Mouse (Mus musculus) ES-Bruce4 (cell line): ENCODE results near the gene Sema3b. TPM values are rescaled to one million over a fixed set of nuclear protein-coding genes. Genes with fewer than 3 reads are reported as not detected.

Source experiments
- H3K27ac ChIP-seq: 2 replicates; pipeline ENCODE4 v1.5.1; 2012; ENCODE audit warnings: low read length, inconsistent platforms; ENCODE audit not compliant: insufficient read depth
- H3K27me3 ChIP-seq: 2 replicates; pipeline ENCODE4 v1.6.1; 2012; ENCODE audit warnings: mild to moderate bottlenecking, low read length, inconsistent platforms; ENCODE audit not compliant: control insufficient read depth, poor library complexity, insufficient read depth, severe bottlenecking
- H3K36me3 ChIP-seq: 2 replicates; pipeline ENCODE4 v1.6.1; 2012; ENCODE audit warnings: inconsistent platforms, mild to moderate bottlenecking, low read length, moderate library complexity; ENCODE audit not compliant: control insufficient read depth, poor library complexity, insufficient read depth, severe bottlenecking
- H3K4me1 ChIP-seq: one replicate; pipeline ENCODE4 v1.8.1; 2011; ENCODE audit warnings: low read length; ENCODE audit not compliant: control insufficient read depth, insufficient read depth
- H3K4me3 ChIP-seq: 2 replicates; pipeline ENCODE4 v1.5.1; 2011; ENCODE audit warnings: low read depth, mild to moderate bottlenecking, low read length
- H3K9ac ChIP-seq: 2 replicates; pipeline ENCODE4 v1.6.1; 2012; ENCODE audit warnings: low read depth, mild to moderate bottlenecking, inconsistent platforms; ENCODE audit not compliant: poor library complexity, severe bottlenecking
- H3K9me3 ChIP-seq: replicated peaks from 2 replicates; pipeline ENCODE4 v1.6.1; 2012; ENCODE audit warnings: mild to moderate bottlenecking, low read length, inconsistent platforms; ENCODE audit not compliant: control insufficient read depth, poor library complexity, insufficient read depth, severe bottlenecking
- CTCF ChIP-seq: IDR thresholded peaks from one replicate; pipeline ENCODE4 v1.8.1; 2011; ENCODE audit warnings: low read depth, low read length
- EP300 ChIP-seq: IDR thresholded peaks from 2 replicates; pipeline ENCODE4 v1.6.1; 2011; ENCODE audit warnings: low read depth, low read length; ENCODE audit not compliant: insufficient read depth
- POLR2A ChIP-seq: IDR thresholded peaks from one replicate; pipeline ENCODE4 v1.8.1; 2011; ENCODE audit warnings: low read length; ENCODE audit not compliant: insufficient read depth
- polyA plus RNA-seq: library from polyadenylated mRNA; stranded (reverse); fragments of >200 nt; gene quantifications from 2 replicates; pipeline ENCODE4 v1.2.4, GENCODE M21; 2011; ENCODE audit warnings: low read depth; ENCODE audit not compliant: missing spikeins, insufficient read depth, insufficient read length

The Sema3b gene
- polyA plus RNA-seq, 1 experiment: 16.5 TPM

- no peaks in the 10 kb centered on the region for H3K9me3 ChIP-seq
- H3K36me3 ChIP-seq: peaks cover 33% of the 10 kb centered on the region
- H3K4me3 ChIP-seq: peak within 1 kb of the TSS; percentile 70
- H3K4me1 ChIP-seq: peaks cover 2% of the 10 kb centered on the region
- H3K27ac ChIP-seq: no peak within 1 kb of the TSS
- no peaks in the 10 kb centered on the region for H3K27me3 ChIP-seq
- H3K9ac ChIP-seq: peak within 1 kb of the TSS; percentile 75
- no peak for TF ChIP-seq EP300
- TF ChIP-seq POLR2A: no peak
- no peak for TF ChIP-seq CTCF
Measured at GRCm38 (mm10) chr9:107563029-107563581, 45.9 kb downstream of the Sema3b start, which contains the start of gene Tusc2. Tusc2 (plus strand) TSS chr9:107563255.

GRCm38 (mm10) chr9:107556346-107556745, 52.7 kb downstream of the Sema3b start:
- Histone ChIP-seq H3K9me3 (no peaks in the 10 kb centered on the region), H3K4me3 (no peak overlapping the region), H3K9ac (peak overlapping the region; percentile 46; the same call in 1 of the 2 replicates), H3K36me3 (peaks cover 34% of the 10 kb centered on the region), H3K27me3 (no peaks in the 10 kb centered on the region), H3K27ac (no peak overlapping the region), H3K4me1 (no peaks in the 10 kb centered on the region)
- TF ChIP-seq POLR2A: no peak
- no peak for TF ChIP-seq CTCF
- TF ChIP-seq EP300: no peak

DNA sequence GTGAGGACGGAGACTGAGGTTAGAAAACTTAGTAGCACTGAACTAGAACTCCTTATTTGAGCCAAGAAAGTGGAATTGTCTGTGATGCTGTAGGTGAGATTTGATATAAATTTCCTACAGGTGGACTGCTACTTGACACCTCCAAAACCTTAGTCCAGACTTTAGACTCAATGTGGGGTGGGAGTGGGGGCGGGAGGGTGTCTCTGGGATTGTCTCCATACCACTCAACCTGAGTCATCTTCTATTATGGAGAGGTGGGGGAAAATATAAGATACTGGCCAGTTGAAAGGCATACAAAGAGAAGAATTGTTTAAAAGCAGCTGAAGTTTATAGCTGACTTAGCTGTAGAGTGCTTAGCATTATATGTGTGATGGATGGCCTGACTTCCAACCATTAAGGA, 53.3 kb downstream of the Sema3b start:
- Histone ChIP-seq H3K4me1 (no peaks in the 10 kb centered on the region), H3K27me3 (no peaks in the 10 kb centered on the region), H3K9ac (peak overlapping the region; percentile 46), H3K27ac (no peak overlapping the region), H3K9me3 (no peaks in the 10 kb centered on the region), H3K4me3 (peak overlapping the region; percentile 64), H3K36me3 (peaks cover 28% of the 10 kb centered on the region)
- no peak for TF ChIP-seq EP300
- no peak for TF ChIP-seq POLR2A
- TF ChIP-seq CTCF: no peak

DNA sequence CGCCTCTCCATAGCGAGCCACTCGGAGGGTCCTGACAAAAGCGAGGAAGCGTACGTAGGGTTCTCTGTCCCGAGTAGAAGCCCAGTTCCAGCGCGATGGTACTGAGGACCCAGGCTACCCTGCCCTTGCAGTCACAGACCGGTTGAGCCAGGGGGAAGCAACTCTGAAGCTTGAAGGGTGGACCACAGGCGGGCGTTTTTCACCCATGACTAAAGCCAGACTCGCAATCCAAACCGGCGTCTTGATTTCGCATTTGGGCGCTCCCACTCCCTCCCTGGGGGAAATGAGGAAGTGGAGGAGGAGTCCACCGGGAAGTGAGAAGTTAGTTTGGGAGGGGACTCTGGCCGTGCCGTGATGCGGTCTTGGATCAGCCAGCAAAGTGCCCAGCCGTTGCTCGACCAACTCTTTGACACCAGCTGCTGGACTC, 54.0 kb downstream of the Sema3b start:
- no peaks in the 10 kb centered on the region for H3K27me3 ChIP-seq
- H3K36me3 ChIP-seq: peaks cover 26% of the 10 kb centered on the region
- H3K4me3 ChIP-seq: peak overlapping the region; percentile 64
- peaks cover 2% of the 10 kb centered on the region for H3K4me1 ChIP-seq
- no peak for TF ChIP-seq POLR2A
- no peak for TF ChIP-seq CTCF
- TF ChIP-seq EP300: no peak
- no peaks in the 10 kb centered on the region for H3K9me3 ChIP-seq
- H3K27ac ChIP-seq: peak overlapping the region; percentile 55; the same call in 1 of the 2 replicates
- H3K9ac ChIP-seq: peak overlapping the region; percentile 46

DNA sequence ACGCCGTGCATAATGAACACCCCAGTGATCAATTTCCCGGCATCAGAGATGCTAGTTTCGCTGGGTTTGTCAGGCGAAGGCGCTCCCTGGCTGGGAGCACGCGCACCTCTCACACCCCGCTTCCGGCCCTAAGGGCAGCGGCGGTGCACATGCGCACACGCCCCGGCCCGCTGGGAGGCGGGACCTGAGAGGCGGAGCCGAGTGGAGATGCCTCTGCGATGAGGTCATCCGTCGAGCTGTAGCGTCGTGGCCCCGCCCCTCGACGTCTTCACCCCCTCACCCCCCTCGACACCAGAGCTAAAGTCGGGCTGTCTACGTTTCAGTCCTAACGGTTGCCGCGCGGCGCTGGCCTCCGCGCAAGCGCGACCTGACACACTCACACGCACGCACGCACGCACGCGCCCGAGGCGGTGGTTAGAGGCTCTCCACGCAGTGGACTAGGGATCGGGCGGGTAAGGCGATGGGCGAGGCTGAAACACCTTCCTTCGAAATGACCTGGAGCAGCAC, 54.7 kb downstream of the Sema3b start:
- Histone ChIP-seq H3K27me3 (no peaks in the 10 kb centered on the region), H3K4me3 (peak overlapping the region; percentile 64), H3K9me3 (no peaks in the 10 kb centered on the region), H3K27ac (no peak overlapping the region), H3K9ac (peak overlapping the region; percentile 64), H3K36me3 (peaks cover 23% of the 10 kb centered on the region), H3K4me1 (peaks cover 3% of the 10 kb centered on the region)
- TF ChIP-seq CTCF: no peak
- peak; percentile 42 for TF ChIP-seq POLR2A
- 0 out of 2 replicates have a peak, but pooled peaks have one; percentile 39 for TF ChIP-seq EP300

GRCm38 (mm10) chr9:107553541-107554318, 55.3 kb downstream of the Sema3b start:
- Histone ChIP-seq H3K36me3 (peaks cover 16% of the 10 kb centered on the region), H3K27ac (no peak overlapping the region), H3K4me3 (peak overlapping the region; percentile 64), H3K9me3 (no peaks in the 10 kb centered on the region), H3K4me1 (peaks cover 3% of the 10 kb centered on the region), H3K9ac (peak overlapping the region; percentile 64), H3K27me3 (no peaks in the 10 kb centered on the region)
- TF ChIP-seq POLR2A: no peak
- TF ChIP-seq EP300: no peak
- no peak for TF ChIP-seq CTCF
